Mouse (Mus musculus) ES-E14 (cell line): ENCODE measurements around the gene Epha10.

Experiments
- HCFC1 ChIP-seq: IDR thresholded peaks from 2 replicates; pipeline ENCODE4 v1.6.1; 2012; ENCODE audit warnings: low read length, inconsistent platforms, borderline replicate concordance; ENCODE audit not compliant: insufficient read depth
- ZNF384 ChIP-seq: IDR thresholded peaks from 2 replicates; pipeline ENCODE4 v1.6.1; 2012; ENCODE audit warnings: low read depth, low read length, inconsistent platforms

DNA sequence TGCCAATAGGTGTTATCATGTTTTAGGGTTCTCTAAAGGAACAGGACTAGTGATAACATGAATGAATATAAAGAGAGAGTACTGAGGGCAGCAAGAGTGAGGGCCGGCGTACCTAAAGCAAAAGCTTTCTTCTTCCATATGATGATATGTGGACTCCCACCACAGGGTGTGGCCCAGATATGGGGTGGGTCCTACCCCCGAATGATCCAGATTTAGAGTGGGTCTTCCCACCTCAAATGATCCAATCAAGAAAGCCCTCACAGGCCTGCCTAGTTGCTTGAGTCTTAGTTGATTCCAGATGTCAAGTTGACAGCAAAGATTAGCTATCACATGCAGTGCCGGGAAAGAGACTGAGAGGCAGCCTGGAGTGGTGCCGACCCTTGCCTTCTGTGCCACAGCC is 63.1 kb downstream of the Epha10 start:
- TF ChIP-seq HCFC1 (no peak), ZNF384 (no peak)
